Mouse (Mus musculus) E14TG2a.4 (cell line): ENCODE measurements around the gene Slc9a9.

Experiments used
- CTCF ChIP-seq: conservative IDR thresholded peaks from 2 replicates; pipeline ENCODE4 v1.5.1; 2014; ENCODE audit warnings: low read length
- NANOG ChIP-seq: IDR thresholded peaks from 2 replicates; pipeline ENCODE4 v1.6.1; 2014; ENCODE audit warnings: borderline replicate concordance, low read length, mixed read lengths
- POU5F1 ChIP-seq: IDR thresholded peaks from 2 replicates; pipeline ENCODE4 v1.6.1; 2014; ENCODE audit warnings: low read length, borderline replicate concordance

- TF ChIP-seq CTCF (peak; percentile 37), NANOG (no peak), POU5F1 (no peak)
Measured at GRCm38 (mm10) chr9:94727457-94727856, 57.7 kb downstream of the Slc9a9 start.
